Mouse (Mus musculus): ENCODE data around the gene Ifrd1. TPM values are rescaled to one million over a fixed set of nuclear protein-coding genes. Genes with fewer than 3 reads are reported as not detected.
A peak's percentile ranks its signal among the peaks of the same experiment; 100 is the strongest.
"Not testable (repeated sequence)": the region's sequence is repeated elsewhere in the genome, so short reads cannot be mapped to it uniquely, and the experiment has no call there.

Gene Ifrd1
- polyA plus RNA-seq, 2 experiments, result 45.1 to 120 TPM

- no peaks in the 10 kb centered on the region for H3K9me3 ChIP-seq (ENCODE audit: control insufficient read depth, low read length)
- H3K27ac ChIP-seq (replicated peaks; ENCODE audit: low read depth, low read length), result no peak overlapping the region
- H3K9ac ChIP-seq (ENCODE audit: low read depth, low read length, severe bottlenecking), result no peak overlapping the region
- H3K27me3 ChIP-seq (ENCODE audit: control insufficient read depth, insufficient read depth, low read length), result no peaks in the 10 kb centered on the region
- peak; percentile 75; the same call in 1 of the 2 replicates for ATAC-seq (ENCODE audit: low FRiP score, low read depth)
- no peaks in the 10 kb centered on the region for H3K36me3 ChIP-seq (ENCODE audit: control insufficient read depth, insufficient read depth, low read length)
- peak; percentile 87 for DNase-seq (ENCODE audit: low spot score)
- TF ChIP-seq POLR2A (IDR thresholded peaks at IDR 0.05; ENCODE audit: borderline replicate concordance, extremely low read depth, insufficient read depth, insufficient read length), result no peak
- no peaks in the 10 kb centered on the region for H3K4me1 ChIP-seq (ENCODE audit: control insufficient read depth, insufficient read depth, low read length)
- no peak overlapping the region for H3K4me3 ChIP-seq (replicated peaks; ENCODE audit: low read length)
- no peak overlapping the region for H3K4me2 ChIP-seq (replicated peaks; ENCODE audit: low read depth, low read length, severe bottlenecking)
- 3% methylated on average over 8 of the region's 8 CpGs for WGBS
Observed at GRCm38 (mm10) chr12:40257226-40257625, 8.9 kb upstream of the Ifrd1 start.

GRCm38 (mm10) chr12:40256543-40256942 is 8.2 kb upstream of the Ifrd1 start:
- WGBS, result 93% methylated on average over 2 of the region's 2 CpGs
- Histone ChIP-seq H3K9me3 (ENCODE audit: control insufficient read depth, low read length) (no peaks in the 10 kb centered on the region), H3K9ac (ENCODE audit: low read depth, low read length, severe bottlenecking) (no peak overlapping the region), H3K27ac (replicated peaks; ENCODE audit: low read depth, low read length) (no peak overlapping the region), H3K36me3 (ENCODE audit: control insufficient read depth, insufficient read depth, low read length) (no peaks in the 10 kb centered on the region), H3K4me3 (replicated peaks; ENCODE audit: low read length) (no peak overlapping the region), H3K27me3 (ENCODE audit: control insufficient read depth, insufficient read depth, low read length) (no peaks in the 10 kb centered on the region), H3K4me2 (replicated peaks; ENCODE audit: low read depth, low read length, severe bottlenecking) (no peak overlapping the region), H3K4me1 (ENCODE audit: control insufficient read depth, insufficient read depth, low read length) (no peaks in the 10 kb centered on the region)
- DNase-seq (ENCODE audit: low spot score) (no peak), ATAC-seq (ENCODE audit: low FRiP score, low read depth) (no peak)
- TF ChIP-seq POLR2A (IDR thresholded peaks at IDR 0.05; ENCODE audit: borderline replicate concordance, extremely low read depth, insufficient read depth, insufficient read length), result no peak

GRCm38 (mm10) chr12:40256033-40256432 is 7.7 kb upstream of the Ifrd1 start:
- Histone ChIP-seq H3K4me1 (ENCODE audit: control insufficient read depth, insufficient read depth, low read length) (no peaks in the 10 kb centered on the region), H3K9ac (ENCODE audit: low read depth, low read length, severe bottlenecking) (no peak overlapping the region), H3K4me2 (replicated peaks; ENCODE audit: low read depth, low read length, severe bottlenecking) (no peak overlapping the region), H3K36me3 (ENCODE audit: control insufficient read depth, insufficient read depth, low read length) (no peaks in the 10 kb centered on the region), H3K4me3 (replicated peaks; ENCODE audit: low read length) (no peak overlapping the region), H3K9me3 (ENCODE audit: control insufficient read depth, low read length) (no peaks in the 10 kb centered on the region), H3K27ac (replicated peaks; ENCODE audit: low read depth, low read length) (no peak overlapping the region), H3K27me3 (ENCODE audit: control insufficient read depth, insufficient read depth, low read length) (no peaks in the 10 kb centered on the region)
- DNase-seq (ENCODE audit: low spot score) (no peak), ATAC-seq (ENCODE audit: low FRiP score, low read depth) (no peak)
- TF ChIP-seq POLR2A (IDR thresholded peaks at IDR 0.05; ENCODE audit: borderline replicate concordance, extremely low read depth, insufficient read depth, insufficient read length), result no peak

GRCm38 (mm10) chr12:40255310-40255709 is 7.0 kb upstream of the Ifrd1 start:
- H3K36me3 ChIP-seq (ENCODE audit: control insufficient read depth, insufficient read depth, low read length); H3K9me3 ChIP-seq (ENCODE audit: control insufficient read depth, low read length); H3K27ac ChIP-seq (replicated peaks; ENCODE audit: low read depth, low read length); H3K4me2 ChIP-seq (replicated peaks; ENCODE audit: low read depth, low read length, severe bottlenecking); H3K4me1 ChIP-seq (ENCODE audit: control insufficient read depth, insufficient read depth, low read length); DNase-seq (ENCODE audit: low spot score); H3K4me3 ChIP-seq (replicated peaks; ENCODE audit: low read length); H3K27me3 ChIP-seq (ENCODE audit: control insufficient read depth, insufficient read depth, low read length); ATAC-seq (ENCODE audit: low FRiP score, low read depth); H3K9ac ChIP-seq (ENCODE audit: low read depth, low read length, severe bottlenecking): not testable (repeated sequence)
- WGBS, result 82% methylated on average over 4 of the region's 4 CpGs

GRCm38 (mm10) chr12:40254729-40255128 is 6.4 kb upstream of the Ifrd1 start:
- Histone ChIP-seq H3K9me3 (ENCODE audit: control insufficient read depth, low read length) (no peaks in the 10 kb centered on the region), H3K36me3 (ENCODE audit: control insufficient read depth, insufficient read depth, low read length) (no peaks in the 10 kb centered on the region), H3K27me3 (ENCODE audit: control insufficient read depth, insufficient read depth, low read length) (no peaks in the 10 kb centered on the region), H3K27ac (replicated peaks; ENCODE audit: low read depth, low read length) (no peak overlapping the region), H3K4me3 (replicated peaks; ENCODE audit: low read length) (no peak overlapping the region), H3K4me1 (ENCODE audit: control insufficient read depth, insufficient read depth, low read length) (no peaks in the 10 kb centered on the region), H3K9ac (ENCODE audit: low read depth, low read length, severe bottlenecking) (no peak overlapping the region), H3K4me2 (replicated peaks; ENCODE audit: low read depth, low read length, severe bottlenecking) (no peak overlapping the region)
- ATAC-seq (ENCODE audit: low FRiP score, low read depth) (no peak), DNase-seq (ENCODE audit: low spot score) (no peak)
- TF ChIP-seq POLR2A (IDR thresholded peaks at IDR 0.05; ENCODE audit: borderline replicate concordance, extremely low read depth, insufficient read depth, insufficient read length), result no peak
- 88% methylated on average over 11 of the region's 11 CpGs for WGBS

- no peaks in the 10 kb centered on the region for H3K4me1 ChIP-seq (ENCODE audit: control insufficient read depth, insufficient read depth, low read length)
- no peaks in the 10 kb centered on the region for H3K27me3 ChIP-seq (ENCODE audit: control insufficient read depth, insufficient read depth, low read length)
- no peaks in the 10 kb centered on the region for H3K36me3 ChIP-seq (ENCODE audit: control insufficient read depth, insufficient read depth, low read length)
- TF ChIP-seq POLR2A (IDR thresholded peaks at IDR 0.05; ENCODE audit: borderline replicate concordance, extremely low read depth, insufficient read depth, insufficient read length), result no peak
- no peak overlapping the region for H3K9ac ChIP-seq (ENCODE audit: low read depth, low read length, severe bottlenecking)
- ATAC-seq (ENCODE audit: low FRiP score, low read depth) (no peak), DNase-seq (ENCODE audit: low spot score) (no peak)
- H3K27ac ChIP-seq (replicated peaks; ENCODE audit: low read depth, low read length), result no peak overlapping the region
- H3K4me2 ChIP-seq (replicated peaks; ENCODE audit: low read depth, low read length, severe bottlenecking), result no peak overlapping the region
- H3K4me3 ChIP-seq (replicated peaks; ENCODE audit: low read length), result no peak overlapping the region
- 81% methylated on average over 5 of the region's 5 CpGs for WGBS
- no peaks in the 10 kb centered on the region for H3K9me3 ChIP-seq (ENCODE audit: control insufficient read depth, low read length)
Observed at GRCm38 (mm10) chr12:40253241-40253640, 4.9 kb upstream of the Ifrd1 start.

Measured in limb, embryonic 14.5 days (tissue).